Mouse (Mus musculus) ES-E14 (cell line): Measurements from ENCODE around the gene Kpnb1. TPM values are rescaled to one million over a fixed set of nuclear protein-coding genes. Genes with fewer than 3 reads are reported as not detected.
A peak's percentile ranks its signal among the peaks of the same experiment; 100 is the strongest.

Source experiments
- DNase-seq: peaks from one replicate; pipeline ENCODE4 v3.0.0-alpha.2; 2013; ENCODE audit warnings: low read depth, low spot score
- H3K27ac ChIP-seq: 2 replicates; pipeline ENCODE4 v1.5.1; 2012; ENCODE audit warnings: low read depth, mild to moderate bottlenecking, low read length, moderate library complexity, mixed read lengths; ENCODE audit not compliant: poor library complexity, insufficient read depth, severe bottlenecking
- H3K36me3 ChIP-seq: 2 replicates; pipeline ENCODE4 v1.6.1; 2012; ENCODE audit warnings: mild to moderate bottlenecking, low read length, moderate library complexity, mixed read lengths; ENCODE audit not compliant: control insufficient read depth, poor library complexity, insufficient read depth, severe bottlenecking
- H3K4me1 ChIP-seq, 2 experiments: fragments of 150-350 bp in 1 of 2; sonication (generic) in 1 of 2; 2 replicates each; pipeline ENCODE4 v1.6.1; 2012; ENCODE audit warnings: low read length in 2 of 2, mild to moderate bottlenecking in 1 of 2, mixed read lengths in 1 of 2; ENCODE audit not compliant: control insufficient read depth in 2 of 2, insufficient read depth in 2 of 2, poor library complexity in 1 of 2
- H3K4me3 ChIP-seq, 2 experiments: fragments of 150-350 bp in 1 of 2; sonication (generic) in 1 of 2; 2 replicates each; pipeline ENCODE4 v1.5.1; 2012; ENCODE audit warnings: low read length in 2 of 2, low read depth in 1 of 2, mild to moderate bottlenecking in 1 of 2, mixed read lengths in 1 of 2; ENCODE audit not compliant: insufficient read depth in 1 of 2, poor library complexity in 1 of 2, severe bottlenecking in 1 of 2
- H3K9ac ChIP-seq: 2 replicates; pipeline ENCODE4 v1.6.1; 2012; ENCODE audit warnings: low read depth, mild to moderate bottlenecking, low read length, mixed read lengths; ENCODE audit not compliant: poor library complexity, insufficient read depth, severe bottlenecking
- H3K9me3 ChIP-seq: fragments of 150-350 bp; sonication (generic); 2 replicates; pipeline ENCODE4 v1.6.1; 2012; ENCODE audit warnings: low read depth, mild to moderate bottlenecking, low read length; ENCODE audit not compliant: control insufficient read depth, insufficient read depth
- CHD2 ChIP-seq: IDR thresholded peaks from 2 replicates; pipeline ENCODE4 v1.6.1; 2014; ENCODE audit warnings: mild to moderate bottlenecking, low read depth, low read length, inconsistent platforms
- HCFC1 ChIP-seq: IDR thresholded peaks from 2 replicates; pipeline ENCODE4 v1.6.1; 2012; ENCODE audit warnings: low read length, inconsistent platforms, borderline replicate concordance; ENCODE audit not compliant: insufficient read depth
- MAFK ChIP-seq: IDR thresholded peaks from 2 replicates; pipeline ENCODE4 v1.6.1; 2014; ENCODE audit warnings: mild to moderate bottlenecking, low read depth, low read length, inconsistent platforms; ENCODE audit not compliant: insufficient read depth
- ZC3H11A ChIP-seq: IDR thresholded peaks from 2 replicates; pipeline ENCODE4 v1.6.1; 2012; ENCODE audit warnings: low read depth, mild to moderate bottlenecking, inconsistent platforms, low read length, borderline replicate concordance
- ZNF384 ChIP-seq: IDR thresholded peaks from 2 replicates; pipeline ENCODE4 v1.6.1; 2012; ENCODE audit warnings: low read depth, low read length, inconsistent platforms
- in situ Hi-C, 2 experiments: fragments of 600-800 bp; cut with MboI; formaldehyde crosslinking; loops; one replicate each; pipeline ENCODE4 v1.15.1; 2025; ENCODE audit warnings: low sequenced_read_pairs in 2 of 2, inconsistent platforms in 1 of 2; ENCODE audit not compliant: unreplicated experiment in 2 of 2
- total RNA-seq: library from RNA; depleted of rRNA; stranded (reverse); fragments of 300-350 nt; gene quantifications from 2 replicates; pipeline ENCODE4 v1.2.3, GENCODE M21; 2012; rRNA removed

The Kpnb1 gene
- 272 and 369 TPM in 2 replicates for total RNA-seq

DNA sequence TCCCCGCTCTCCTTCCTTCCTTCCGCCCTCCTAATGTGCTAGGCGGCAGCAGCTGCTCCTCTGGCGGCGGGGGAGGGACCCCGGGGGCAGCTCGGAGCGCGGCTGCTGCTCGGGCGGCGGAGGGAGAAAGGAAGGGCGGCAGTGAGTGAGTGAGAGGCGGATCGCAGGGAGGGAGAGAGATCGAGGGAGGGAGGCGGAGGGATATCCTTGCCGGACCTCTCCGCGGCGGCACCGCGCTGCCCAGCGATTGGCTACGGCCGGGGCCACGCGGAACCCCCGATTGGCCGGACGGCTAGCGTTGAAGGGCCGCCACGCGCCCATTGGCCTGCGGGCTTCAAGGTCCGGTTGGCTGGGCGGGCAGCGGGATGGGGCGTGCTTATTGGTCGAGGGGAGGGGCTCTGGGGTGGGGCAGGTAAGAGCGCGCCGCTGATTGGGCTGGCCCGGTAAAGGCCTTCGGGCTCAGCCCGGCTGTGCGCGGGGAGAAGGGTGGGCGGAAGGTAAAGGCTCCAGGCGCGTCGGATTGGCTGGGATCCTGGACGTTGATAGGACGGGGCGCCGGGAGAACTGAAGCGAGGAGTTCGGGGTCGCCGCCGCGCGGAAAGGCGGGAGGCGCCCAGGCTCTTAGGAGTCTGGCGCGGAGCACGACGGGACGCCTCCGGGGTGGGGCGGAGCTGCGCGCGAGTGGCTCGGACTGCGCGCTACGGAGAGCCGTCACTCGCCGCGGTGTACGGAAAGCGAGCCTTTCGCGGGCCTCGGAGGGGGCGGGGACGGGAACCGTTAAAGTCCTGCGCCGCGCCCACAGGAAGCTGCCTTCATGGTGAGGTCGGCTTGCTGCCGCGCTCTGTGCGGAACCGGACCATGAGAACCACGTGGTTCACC lies at the start of gene Kpnb1:
TSS of gene Kpnb1 (minus strand) at position 118 of the 879 bp plus-strand sequence.
- Histone ChIP-seq H3K4me1 (peaks cover 9 to 10% of the 10 kb centered on the region in 2 experiments; a peak in 3 of 4 replicates), H3K4me3 (peak within 1 kb of the TSS; percentile 99), H3K9me3 (no peaks in the 10 kb centered on the region), H3K36me3 (peaks cover 19% of the 10 kb centered on the region), H3K27ac (peak within 1 kb of the TSS; percentile 99), H3K9ac (peak within 1 kb of the TSS; percentile 99)
- peak; percentile 54; the same call in 1 of the 2 replicates for TF ChIP-seq HCFC1
- TF ChIP-seq CHD2: peak; percentile 93
- no peak for TF ChIP-seq MAFK
- in situ Hi-C loops: no loop called here
- DNase-seq: peak; percentile 97

DNA sequence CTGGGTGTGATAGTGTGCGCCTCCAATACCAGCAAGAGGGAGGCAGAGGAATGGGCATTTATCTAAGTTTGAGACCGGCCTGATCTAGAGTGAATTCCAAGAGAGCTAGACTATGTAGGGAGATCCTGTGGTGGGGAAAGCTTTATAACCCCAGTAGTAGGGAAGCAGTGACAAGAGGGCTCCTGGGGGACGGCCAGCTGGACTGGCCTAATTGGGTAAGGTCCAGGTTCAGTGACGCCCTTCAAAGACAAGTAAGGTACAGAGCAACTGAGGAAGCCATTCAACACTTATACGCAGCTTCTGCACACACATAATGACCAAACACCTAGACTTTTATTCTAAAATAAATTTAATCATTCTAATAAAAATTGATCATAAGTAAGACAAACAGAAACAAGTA lies 44.8 kb upstream of the Kpnb1 start:
- no peak for DNase-seq
- peaks cover 21% of the 10 kb centered on the region for H3K36me3 ChIP-seq
- H3K9ac ChIP-seq: no peak overlapping the region
- no peak overlapping the region for H3K27ac ChIP-seq
- TF ChIP-seq ZC3H11A (no peak), MAFK (no peak), HCFC1 (no peak), ZNF384 (no peak), CHD2 (no peak)
- no peaks in the 10 kb centered on the region for H3K9me3 ChIP-seq
- in situ Hi-C loops: no loop called here
- H3K4me1 ChIP-seq: no peaks in the 10 kb centered on the region
- H3K4me3 ChIP-seq: no peak overlapping the region

DNA sequence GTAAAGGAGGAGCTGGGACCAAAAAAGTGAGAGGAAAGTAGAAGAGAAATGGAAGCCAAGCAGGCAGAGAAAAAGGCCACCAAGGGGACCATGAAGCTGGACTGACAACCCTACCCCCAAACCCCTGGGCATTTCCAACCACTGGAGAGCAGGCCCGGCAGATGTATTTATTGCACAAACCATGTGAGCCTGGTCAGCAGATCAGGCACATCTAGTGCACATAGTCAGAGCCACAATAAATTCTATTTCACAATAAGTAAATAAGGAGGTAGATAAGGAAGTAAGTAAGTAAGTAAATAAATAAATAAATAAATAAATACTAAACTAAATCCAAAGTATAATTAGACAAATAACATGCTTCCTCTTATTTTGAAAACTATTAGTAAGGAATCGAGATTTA lies 41.7 kb upstream of the Kpnb1 start:
- TF ChIP-seq CHD2 (no peak), ZNF384 (no peak), HCFC1 (no peak), MAFK (no peak), ZC3H11A (no peak)
- no peaks in the 10 kb centered on the region for H3K9me3 ChIP-seq
- H3K27ac ChIP-seq: no peak overlapping the region
- no peak overlapping the region for H3K4me3 ChIP-seq
- H3K36me3 ChIP-seq: peaks cover 20% of the 10 kb centered on the region
- DNase-seq: no peak
- in situ Hi-C loops: no loop called here
- H3K9ac ChIP-seq: no peak overlapping the region
- H3K4me1 ChIP-seq: no peaks in the 10 kb centered on the region; a peak in 1 of 4 replicates

DNA sequence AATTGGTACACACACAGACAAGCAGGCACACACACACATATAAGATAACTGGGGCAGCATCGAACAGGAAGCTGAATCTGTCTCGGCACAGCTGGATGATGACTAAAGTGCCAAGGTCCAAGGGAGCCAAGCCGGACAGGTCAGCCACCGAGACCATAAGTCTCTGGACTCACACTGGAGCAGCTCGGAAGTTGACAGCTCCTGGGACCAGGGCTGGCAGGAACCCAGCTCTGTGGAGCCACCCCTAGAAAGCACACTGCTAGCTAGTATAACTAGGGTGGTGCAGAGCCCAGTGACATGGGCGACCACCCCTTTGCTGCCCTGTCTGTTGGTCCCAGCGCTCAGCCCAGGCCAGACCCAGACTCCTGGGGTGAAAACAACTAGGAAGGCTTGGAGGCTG lies 41.3 kb upstream of the Kpnb1 start:
- Histone ChIP-seq H3K4me1 (peaks cover 0 to 3% of the 10 kb centered on the region in 2 experiments; a peak in 1 of 4 replicates), H3K9ac (no peak overlapping the region), H3K27ac (no peak overlapping the region), H3K36me3 (peaks cover 19% of the 10 kb centered on the region), H3K4me3 (no peak overlapping the region), H3K9me3 (no peaks in the 10 kb centered on the region)
- DNase-seq: no peak
- TF ChIP-seq HCFC1 (no peak), ZNF384 (no peak), CHD2 (no peak), ZC3H11A (no peak), MAFK (no peak)
- in situ Hi-C loops: no loop called here
